Mouse (Mus musculus) frontal cortex, postnatal 25 days (tissue): ENCODE results near the gene Trim10.
"Not testable (repeated sequence)": the region's sequence is repeated elsewhere in the genome, so short reads cannot be mapped to it uniquely, and the experiment has no call there.

Experiments used
- DNase-seq, 2 experiments: peaks; one replicate each; pipeline ENCODE4 v3.0.0; 2022; ENCODE audit warnings: low spot score in 2 of 2

Gene Trim10

DNA sequence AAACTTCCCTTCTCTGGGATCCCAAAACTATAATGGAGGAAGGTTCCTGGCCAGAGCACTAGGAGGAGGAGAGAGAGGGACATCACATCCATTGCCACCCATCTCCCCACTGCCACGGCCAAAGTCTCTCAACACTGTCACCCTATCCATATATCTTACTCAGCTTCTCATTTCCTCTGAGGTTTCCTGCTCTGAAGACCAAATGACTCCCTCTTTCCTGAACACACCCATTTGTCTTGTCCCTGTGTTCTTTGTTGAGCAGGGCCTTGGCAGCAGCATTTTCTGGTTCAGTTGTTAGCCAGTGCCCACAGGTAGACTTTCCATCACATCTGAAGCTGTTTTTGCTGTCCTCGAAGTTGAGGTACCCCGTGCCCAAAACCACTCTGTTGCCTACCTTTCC lies 11.2 kb upstream of the Trim10 start:
- no peak for DNase-seq

DNA sequence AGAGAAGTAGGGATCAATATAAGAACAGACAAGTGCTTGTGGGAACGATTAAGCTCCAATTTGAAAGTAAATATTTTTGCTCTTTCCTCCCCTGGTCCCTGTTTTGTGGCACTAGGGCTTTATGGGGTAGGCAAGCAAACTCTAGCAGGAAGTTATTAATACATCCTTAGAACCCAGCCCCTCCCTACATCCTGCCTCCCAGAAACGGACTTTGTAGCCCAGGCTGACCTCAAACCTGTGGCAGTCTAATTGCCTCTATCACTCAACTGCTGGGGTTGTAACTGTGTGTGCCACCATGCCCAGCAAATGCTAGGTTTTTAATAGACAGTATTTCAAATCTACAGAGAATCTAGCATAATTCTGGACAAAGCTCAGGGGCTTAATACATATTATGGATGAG lies 7.7 kb upstream of the Trim10 start:
- DNase-seq: no peak

DNA sequence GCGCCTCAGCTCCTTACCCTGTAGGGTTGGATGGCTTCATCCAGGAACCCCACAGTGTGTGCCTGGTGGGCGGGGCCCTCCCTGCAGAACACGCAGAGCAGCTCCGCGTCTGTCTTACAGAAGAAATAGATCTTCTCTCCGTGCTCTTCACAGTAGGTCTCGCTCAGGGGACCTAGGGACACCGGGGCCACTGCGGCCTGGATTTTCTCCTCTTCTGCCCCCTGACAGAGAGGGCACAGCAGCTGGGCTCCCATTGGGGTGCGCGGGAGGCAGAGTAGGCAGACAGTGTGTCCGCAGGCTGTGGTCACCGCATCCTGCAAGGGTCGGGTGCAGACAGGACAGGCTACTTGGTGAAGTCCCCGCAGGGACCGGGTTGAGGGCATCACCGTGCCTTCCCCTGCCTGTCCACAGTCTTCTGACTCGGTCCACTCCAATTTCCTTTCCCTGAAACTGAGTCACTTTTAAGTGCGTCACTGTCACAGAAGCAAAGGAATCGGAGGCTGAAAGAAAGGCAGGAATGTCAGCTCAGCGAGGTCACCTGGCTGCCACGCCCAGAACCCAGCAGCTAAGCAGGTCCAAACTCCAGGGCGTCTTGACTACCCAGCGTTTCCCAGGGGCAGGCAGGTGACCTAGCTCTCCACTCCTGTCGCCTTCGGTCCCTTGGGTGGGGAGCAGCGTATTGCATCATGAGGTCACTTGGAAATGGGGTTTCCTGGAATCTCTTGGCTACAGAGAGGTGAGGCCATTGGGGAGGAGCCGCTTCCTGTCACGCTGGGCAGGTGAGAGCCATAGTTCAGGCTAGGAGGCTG lies 2.5 kb upstream of the Trim10 start, which contains the start of gene Trim15:
Gene Trim15 (minus strand): TSS at position 492 of the 809 bp plus-strand sequence.
- no peak for DNase-seq

DNA sequence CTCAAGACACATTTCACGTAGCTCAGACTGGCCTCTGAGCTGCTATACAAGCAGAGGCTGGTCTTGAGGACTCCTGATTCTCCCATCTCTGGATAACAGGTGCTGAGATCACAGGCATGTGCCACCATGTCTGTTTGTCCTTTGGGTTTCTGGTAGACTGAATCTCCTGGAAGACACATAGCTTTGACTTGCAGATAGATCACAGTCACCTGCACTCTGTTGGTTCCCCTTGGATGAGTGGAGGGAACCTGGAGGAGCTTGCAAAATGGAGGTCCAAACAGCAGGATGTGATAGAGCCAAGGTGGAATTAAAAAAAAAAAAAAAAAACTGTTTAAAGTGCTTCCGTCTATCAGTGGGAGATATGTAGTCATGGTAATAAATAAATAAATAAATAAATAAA lies 538 bp upstream of the Trim10 start:
- no peak for DNase-seq

DNA sequence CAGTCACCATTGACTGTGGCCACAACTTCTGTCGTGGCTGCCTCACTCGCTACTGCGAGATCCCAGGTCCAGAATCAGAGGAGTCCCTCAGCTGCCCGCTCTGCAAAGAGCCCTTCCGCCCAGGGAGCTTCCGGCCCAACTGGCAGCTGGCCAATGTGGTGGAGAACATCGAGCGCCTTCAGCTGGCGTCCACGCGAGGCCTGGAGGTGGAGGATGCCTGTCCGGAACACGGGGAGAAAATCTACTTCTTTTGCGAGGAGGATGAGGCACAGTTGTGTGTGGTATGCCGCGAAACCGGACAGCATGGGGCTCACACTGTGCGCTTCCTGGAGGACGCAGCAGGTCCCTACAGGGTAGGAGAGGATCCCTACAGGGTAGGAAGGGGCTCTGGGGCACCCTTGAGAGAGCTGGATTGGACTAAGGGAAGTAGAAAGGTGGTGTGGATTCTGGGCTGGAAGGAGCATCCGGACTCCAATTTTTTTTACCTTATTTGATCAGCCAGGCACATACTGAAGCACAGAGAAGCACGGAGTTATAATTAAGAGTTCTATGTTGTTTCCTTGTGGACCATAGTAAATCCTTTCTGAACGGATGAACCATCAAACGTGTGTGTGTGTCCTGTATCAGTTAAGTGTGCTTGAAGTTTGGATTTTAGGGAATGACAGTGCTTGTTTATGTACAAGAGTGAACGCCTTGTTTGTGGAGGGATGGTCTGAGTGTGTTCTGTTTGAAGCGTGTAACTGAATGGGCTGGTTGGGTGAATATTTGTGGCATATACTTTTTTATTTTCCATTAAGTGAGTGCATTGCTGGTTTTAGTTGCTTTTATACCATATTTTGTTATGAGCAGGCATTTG lies 809 bp downstream of the Trim10 start:
- DNase-seq: no peak

DNA sequence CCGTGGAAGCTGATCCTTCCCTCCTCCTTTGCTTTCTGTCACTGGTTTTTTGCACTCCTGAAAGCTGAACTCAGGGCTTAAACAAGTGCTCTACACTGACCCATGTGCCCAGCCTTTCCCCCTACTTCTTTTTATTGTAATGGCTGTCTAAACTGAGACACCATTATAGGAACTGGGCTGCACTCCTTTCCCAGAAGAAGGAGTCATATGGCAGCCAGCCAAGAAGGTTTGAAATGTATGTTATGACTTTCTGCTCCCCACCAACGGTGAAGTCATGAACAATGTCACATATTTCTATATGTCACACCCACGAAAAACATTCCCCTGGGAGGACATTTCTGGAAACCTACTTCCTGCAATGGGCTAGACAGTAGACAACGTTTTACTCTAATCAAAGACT lies 5.3 kb downstream of the Trim10 start:
- DNase-seq: no peak

DNA sequence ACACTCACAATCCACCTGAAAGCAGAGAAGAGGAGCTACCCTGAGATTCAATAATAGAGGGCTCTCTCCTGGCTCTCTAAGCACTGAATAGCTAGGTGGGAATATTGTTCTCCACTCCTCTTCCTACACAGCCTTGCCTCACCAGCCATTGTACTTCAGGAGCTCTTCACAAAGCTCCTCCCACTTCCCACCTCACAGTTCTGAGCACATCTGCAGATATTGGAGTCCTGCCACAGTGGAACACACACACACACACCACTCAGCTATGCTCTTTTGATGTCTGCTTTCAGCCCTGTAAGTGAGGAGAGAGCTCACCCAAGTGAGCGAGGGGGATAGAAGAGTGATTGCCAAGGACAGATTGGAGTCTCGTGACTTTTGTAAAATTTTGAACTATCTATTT lies 14.0 kb downstream of the Trim10 start:
- no peak for DNase-seq

DNA sequence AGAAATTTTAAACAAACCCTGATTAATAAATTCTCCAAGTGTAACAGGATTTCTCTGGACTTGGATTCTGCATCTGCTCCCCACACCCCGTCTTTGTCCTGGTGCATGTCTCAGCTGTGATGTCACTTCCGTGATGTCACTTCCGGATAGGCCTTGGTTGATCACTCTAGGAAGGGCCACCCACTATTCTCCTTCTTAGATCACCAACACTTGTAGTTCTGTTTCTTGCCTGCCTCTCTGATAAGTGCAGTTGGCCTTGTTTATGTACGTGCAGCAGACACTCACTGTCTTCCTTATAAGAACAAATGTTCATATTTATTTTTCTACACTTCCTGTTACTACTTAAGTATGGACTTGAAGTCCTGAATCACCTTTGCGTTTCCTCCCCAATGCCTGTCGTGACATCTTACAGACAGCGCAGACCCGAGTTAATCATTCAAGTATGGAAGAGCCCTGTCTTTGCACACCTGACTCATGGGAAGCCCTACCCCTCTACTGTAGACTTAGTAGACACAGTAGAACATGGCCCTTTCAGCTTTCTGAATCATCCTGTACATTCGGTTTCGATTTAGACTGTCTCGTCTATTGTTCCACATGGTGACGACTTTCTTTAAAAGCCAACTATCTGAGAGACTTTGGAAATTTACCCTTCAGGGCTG lies 15.9 kb downstream of the Trim10 start:
- no peak for DNase-seq

DNA sequence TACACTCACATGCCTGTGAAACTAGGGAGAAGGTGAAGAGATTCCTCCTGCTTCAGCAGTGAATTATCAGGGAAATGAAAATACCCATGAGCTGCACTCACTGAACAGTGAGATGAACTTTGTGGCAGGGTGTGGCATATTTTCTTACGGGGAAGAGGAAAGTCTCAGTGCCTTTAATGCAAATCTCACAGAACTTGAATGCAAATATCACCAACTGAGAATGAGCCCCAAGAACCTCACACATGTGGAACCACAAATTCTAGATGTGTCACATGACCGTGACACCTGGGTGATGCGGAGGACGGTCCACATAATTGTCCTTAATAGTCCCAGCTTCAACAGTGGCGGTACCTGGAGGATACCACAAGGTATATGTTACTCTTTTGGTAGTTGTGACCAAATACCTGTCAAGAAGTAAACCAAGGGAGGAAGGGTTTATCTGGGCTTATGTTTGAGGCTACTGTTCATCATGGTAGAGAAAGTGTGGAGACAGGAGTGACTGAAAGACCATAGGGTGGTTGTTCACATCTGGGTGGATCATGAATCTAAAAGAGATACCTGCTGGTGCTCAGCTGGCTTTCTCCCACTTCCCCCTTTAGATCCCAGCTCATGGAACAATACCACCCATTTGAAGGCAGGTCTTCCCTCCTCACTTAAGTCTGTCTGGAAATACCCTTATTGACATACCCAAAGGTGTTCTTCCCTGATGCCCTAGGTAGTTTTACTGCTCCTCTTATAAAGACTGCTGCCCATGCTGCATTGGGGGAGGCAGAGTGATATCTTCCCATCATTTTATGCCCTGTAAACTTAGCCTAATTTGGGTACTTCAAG lies 20.9 kb downstream of the Trim10 start, which contains the start of gene Trim40:
Gene Trim40 (minus strand): TSS at position 51 of the 831 bp plus-strand sequence.
- no peak for DNase-seq

DNA sequence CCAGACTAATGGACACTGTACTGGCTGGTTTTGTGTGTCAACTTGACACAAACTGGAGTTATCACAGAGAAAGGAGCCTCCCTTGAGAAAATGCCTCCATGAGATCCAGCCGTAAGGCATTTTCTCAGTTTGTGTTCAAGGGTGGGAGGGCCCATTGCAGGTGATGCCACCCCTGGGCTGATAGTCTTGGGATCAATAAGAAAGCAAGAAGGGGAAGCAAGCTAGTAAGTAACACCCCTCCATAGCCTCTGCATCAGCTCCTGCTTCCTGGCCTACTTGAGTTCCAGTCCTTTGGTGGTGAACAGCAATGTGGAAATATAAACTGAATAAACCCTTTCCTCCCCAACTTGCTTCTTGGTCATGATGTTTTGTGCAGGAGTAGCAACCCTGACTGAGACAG lies 22.1 kb downstream of the Trim10 start:
- DNase-seq: not testable (repeated sequence)

DNA sequence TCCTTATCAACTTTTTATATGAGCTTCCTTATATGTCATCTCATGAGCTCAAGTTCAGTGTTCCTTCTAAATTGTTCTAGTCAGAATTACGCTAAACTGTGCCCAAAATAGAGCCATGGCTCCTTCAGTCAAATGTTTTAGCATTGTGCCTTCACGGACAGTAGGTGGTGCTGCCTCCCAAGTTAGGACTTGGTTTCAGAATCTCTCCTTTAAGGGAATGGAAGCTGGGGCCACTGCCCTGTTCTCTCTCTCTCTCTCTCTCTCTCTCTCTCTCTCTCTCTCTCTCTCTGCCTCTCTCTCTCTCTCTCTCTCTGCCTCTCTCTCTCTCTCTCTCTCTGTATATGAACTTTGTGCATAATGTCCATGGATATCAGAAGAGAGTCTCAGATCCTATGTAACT lies 23.0 kb downstream of the Trim10 start:
- no peak for DNase-seq

DNA sequence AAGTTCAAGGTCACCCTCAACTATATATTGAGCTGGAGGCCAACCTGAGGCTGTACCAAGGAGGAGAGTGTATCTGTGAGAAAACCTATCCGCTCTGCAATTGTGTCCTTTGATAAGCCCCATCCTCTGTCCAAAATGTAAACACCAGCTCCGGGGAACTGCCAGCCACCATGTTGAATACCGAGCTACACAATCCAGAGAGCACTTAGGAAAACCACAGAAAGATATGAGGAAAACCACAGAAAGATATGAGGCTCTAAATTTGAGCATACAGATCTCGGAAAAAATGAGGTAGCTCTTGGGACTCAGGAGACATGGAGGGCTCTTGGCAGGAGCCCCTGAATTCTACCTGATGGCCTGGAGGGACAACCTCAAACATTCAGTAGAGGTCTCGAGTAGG lies 24.0 kb downstream of the Trim10 start:
- no peak for DNase-seq

DNA sequence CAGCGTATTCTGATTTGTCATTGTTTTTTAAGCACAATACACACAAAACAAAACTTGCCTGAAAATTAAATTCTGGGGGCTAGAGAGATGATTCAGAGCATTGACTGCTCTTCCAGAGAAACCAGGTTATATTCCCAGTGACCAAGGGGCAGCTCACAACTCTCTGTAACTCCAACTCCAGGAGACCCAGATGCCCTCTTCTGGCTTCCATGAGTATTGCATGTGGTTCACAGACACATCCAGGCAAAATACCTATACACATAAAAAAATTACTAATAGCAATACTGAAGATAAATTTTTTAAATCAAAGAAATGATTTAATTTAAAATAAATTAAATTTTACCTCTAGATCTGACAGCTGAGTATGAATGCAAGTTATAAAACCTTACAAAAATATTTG lies 27.2 kb downstream of the Trim10 start:
- peak in 1 of 2 experiments; percentile 9 for DNase-seq

DNA sequence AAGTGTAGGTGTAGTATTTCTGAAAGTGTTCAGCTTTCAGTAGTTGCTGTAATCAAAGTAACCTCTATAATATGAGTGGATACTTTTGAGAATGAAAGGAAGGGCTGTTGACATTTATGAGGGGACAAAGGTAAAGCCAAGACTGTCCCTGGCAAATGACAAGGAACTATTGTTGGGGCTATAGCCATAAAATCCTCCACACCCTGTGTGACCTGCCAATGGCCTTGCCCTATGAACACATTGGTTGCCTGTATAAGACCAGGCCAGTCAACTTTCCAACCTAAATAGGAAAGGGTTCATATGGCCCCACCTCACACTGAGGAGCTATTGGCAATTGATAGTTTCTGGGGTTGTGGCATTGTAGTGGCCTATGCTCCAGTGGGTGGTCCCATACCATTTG lies 27.7 kb downstream of the Trim10 start:
- DNase-seq: no peak

DNA sequence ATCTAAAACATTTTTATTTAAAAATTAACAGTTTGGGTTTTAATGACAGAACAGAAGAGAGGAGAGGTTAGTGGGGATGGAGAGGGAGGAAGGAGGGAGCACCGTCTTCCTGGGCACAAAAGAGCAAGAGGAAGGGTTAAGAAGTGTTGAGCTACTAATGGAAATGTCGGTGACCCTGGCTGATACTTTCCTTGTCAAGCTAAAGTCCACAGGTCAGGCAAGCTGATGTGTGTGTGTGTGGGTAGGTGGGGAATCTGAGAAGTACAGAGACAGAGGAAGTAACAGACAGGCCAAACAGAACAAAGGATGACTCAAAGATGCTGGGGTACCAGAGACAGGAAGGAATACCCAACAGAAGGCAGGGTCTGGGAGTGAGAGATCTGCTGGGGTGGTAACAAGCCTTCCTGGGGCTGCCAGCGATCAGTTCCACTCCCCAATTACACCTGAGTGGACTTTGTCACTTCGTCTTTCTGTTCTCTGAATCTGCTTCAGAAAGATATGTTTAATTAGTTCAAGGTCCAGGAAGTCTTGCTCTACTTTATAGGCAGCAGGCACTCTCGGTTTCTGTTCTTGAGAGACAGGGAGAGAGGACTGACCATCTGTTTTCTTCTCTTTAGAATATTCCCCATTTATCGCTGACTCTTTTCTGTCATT lies 28.3 kb downstream of the Trim10 start, which contains the start of gene Trim31:
Gene Trim31 (plus strand): TSS at position 567 of the 654 bp plus-strand sequence.
- no peak for DNase-seq

DNA sequence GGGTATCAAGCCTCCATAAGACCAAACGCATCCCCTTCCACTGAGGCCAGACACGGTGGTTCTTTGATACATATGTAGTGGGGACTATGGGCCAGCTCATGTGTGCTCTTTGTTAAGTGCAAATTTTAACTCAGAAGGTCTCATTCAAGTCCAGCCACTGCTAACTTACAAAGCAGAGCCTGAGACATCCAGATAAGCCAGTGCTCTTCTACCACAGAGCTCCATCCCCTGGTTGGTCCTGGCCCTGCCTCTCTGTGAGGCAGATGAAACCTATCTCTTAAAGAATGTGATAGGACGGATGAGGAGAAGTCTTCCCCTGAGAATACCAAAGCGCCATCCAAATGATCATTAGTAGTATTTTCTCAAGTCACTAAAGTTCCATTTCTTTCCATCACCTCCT lies 30.0 kb downstream of the Trim10 start:
- DNase-seq: no peak

DNA sequence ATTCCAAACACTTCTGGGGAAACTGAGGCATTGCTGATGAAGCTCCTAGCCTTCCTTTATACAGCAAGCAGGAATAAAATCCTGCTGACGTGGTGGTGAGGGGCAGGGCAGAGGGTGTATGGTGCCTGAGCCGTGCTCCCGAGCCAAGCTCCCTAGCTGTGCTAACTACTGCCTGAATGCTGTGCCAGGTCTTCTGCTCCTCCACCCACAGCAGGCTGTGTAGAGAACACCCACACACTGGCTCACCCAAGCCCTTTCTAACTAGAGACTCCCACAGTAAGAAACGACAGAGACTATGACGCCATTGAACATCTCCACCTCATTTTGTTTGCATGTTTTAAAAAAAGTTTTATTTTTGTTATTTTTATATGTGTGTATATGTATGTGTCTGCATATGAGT lies 30.6 kb downstream of the Trim10 start:
- DNase-seq: no peak

DNA sequence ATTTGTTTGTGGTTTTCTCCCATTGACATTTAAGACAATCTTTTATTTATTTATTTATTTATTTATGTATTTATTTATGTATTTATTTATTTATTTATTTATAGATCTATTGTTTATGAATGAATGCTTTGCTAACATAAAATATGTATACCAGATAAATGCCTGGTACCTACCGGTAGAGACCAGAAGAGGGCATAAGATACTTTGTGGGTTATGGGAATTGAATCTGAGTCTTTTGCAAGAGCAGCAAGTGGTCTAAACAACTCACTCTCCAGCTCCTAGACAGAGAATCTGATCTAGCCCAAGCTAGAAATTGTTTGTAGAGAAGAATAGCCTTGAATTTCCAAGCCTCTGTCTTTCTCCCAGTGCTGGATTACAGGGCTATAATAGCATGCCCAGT lies 31.3 kb downstream of the Trim10 start:
- DNase-seq: no peak

DNA sequence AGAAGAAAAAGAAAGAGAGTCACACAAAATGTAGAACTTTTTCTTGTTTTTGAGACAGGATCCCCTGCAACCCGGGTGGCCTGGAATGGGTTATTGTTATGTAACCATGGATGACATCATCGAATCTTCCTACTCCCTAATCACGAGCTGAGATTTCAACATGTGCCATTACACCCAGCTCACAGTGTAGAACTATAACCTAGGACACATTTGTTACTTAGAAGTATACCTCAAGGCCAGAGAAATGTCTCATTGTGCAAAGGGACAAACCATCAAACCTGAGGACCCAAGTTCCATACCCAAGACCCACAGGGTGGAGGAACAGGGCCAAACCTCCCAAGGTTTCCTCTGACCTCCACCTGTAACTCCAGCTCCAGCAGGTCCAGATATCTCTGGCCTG lies 34.3 kb downstream of the Trim10 start:
- no peak for DNase-seq

DNA sequence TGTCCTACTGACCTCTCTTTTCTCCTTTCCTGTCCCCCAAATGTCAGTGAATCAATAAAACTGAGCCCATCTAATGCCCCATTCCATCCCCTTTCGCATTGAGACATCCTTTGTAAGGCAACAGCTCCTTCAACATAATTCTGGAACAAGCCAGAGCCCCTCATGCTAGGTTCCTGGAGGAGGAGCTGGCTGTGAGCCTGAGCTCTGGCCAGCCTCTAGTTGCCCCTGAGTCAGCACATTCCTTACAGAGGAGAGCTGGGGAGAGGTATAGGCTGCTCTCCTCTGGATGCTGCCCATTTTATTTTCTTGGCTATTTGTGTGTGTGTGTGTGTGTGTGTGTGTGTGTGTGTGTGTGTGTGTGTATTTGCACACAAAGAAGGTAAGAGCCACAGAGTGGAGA lies 38.9 kb downstream of the Trim10 start:
- no peak for DNase-seq

DNA sequence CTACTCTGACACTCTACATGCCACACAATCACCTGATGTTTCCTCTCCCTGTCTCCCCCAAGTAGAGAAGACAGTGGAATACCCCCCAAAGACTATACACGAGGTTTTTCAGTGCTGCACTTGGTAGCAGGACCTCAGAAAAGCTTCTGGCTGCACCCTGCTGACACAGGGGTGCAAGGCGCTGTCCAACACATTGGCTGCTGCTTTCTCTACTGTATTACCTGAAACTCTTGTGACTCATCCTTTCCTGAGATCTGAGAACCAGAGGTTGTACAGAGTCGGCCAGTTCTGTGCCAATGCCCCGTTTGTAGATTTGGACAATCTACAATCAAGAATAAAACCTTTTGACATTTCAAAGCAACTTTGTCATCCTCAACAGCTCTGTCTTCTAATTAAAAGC lies 40.4 kb downstream of the Trim10 start:
- no peak for DNase-seq
